Mouse (Mus musculus) bone marrow macrophage, adult 2 months (primary cell): ENCODE results near the gene Trp53.

ENCODE experiments used
- CTCF ChIP-seq: IDR thresholded peaks from 2 replicates; pipeline ENCODE4 v1.5.1; 2012; ENCODE audit warnings: low read depth, mild to moderate bottlenecking, low read length, moderate library complexity
- POLR2A ChIP-seq: IDR thresholded peaks from 2 replicates; pipeline ENCODE4 v1.6.1; 2012; ENCODE audit warnings: mild to moderate bottlenecking, low read depth, low read length, borderline replicate concordance

DNA sequence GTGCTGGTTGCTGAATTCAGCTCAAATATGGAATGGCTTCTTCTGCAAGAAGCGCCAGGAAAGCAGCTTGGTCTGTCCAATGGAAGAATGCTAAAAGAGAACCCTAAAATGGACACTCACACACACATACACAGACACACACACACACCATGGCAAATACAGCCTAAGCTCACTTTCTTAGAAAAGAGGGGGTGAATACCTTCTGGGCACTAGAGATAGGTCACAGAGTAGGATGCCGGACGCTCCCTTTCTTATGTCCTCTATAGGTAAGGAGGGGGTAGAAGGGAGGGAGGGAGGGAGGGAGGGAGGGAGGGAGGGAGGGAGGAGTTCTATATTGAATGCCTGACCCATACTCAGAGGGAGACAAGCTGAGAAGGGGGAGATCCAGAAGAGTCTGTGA, 28.4 kb downstream of the Trp53 start:
- no peak for TF ChIP-seq CTCF
- no peak for TF ChIP-seq POLR2A
